Mouse (Mus musculus): ENCODE data around the gene Prep. TPM values are rescaled to one million over a fixed set of nuclear protein-coding genes. Genes with fewer than 3 reads are reported as not detected.

The Prep gene
- polyA plus RNA-seq, 1 experiment, result 5.2 TPM

DNA sequence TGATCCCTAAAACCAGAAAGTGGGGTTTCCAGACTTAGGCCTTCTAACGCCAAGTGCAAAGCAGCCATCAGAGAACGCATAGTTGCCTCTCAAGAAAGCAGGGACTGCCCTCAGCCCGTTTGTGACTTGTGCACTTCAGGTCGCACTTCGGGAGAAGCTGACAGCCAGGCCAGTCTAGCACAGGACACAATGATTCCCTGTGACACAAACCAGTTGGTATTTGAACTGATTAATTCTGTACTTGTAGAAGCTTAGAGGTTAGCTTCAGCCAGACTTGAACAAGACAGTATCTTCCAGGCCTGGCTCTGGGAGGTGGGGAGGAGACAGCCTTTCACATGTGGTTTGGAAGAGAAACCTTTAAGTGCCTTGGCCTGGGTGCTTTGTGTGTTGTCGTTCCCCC, 56.0 kb downstream of the Prep start:
- H3K4me1 ChIP-seq (ENCODE audit: control insufficient read depth, insufficient read depth, insufficient read length), result no peaks in the 10 kb centered on the region
- peaks cover 32% of the 10 kb centered on the region for H3K36me3 ChIP-seq (ENCODE audit: control insufficient read depth, insufficient read depth, low read length)
- 89% methylated on average over 6 of the region's 6 CpGs for WGBS
- no peak overlapping the region for H3K4me3 ChIP-seq (ENCODE audit: extremely low read depth, insufficient read depth, insufficient read length)
- H3K27ac ChIP-seq (ENCODE audit: insufficient read depth, low read length), result no peak overlapping the region
- no peak for DNase-seq (ENCODE audit: low read depth in 1 of 2, low spot score in 2 of 2)
- no peaks in the 10 kb centered on the region for H3K27me3 ChIP-seq (ENCODE audit: control insufficient read depth, insufficient read depth, low read length)
- TF ChIP-seq CTCF (IDR thresholded peaks at IDR 0.05; ENCODE audit: extremely low read depth, insufficient read depth, insufficient read length, insufficient replicate concordance) (no peak), POLR2A (IDR thresholded peaks at IDR 0.05; ENCODE audit: low read depth, low read length) (no peak)

DNA sequence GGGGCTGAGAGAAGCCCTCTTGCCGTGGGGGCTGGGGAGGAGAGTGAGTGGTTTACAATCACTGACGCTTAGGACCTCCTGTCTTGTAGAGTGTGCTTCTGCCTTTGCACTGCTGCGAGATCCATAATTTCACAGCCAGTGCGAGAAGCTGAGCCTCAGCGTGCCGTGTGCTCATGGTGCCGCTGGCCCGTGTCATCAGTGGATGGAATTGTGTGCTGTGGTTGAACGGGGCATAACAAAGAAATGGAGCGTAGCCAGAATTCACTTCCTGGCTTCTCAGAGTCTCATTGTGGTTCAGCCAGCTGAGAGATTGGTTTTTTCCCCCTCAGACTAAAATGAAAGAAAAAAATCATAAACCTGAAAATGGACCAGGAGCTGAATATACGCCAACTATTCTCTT, 62.1 kb downstream of the Prep start:
- Histone ChIP-seq H3K4me3 (ENCODE audit: extremely low read depth, insufficient read depth, insufficient read length) (no peak overlapping the region), H3K27ac (ENCODE audit: insufficient read depth, low read length) (no peak overlapping the region), H3K27me3 (ENCODE audit: control insufficient read depth, insufficient read depth, low read length) (no peaks in the 10 kb centered on the region), H3K4me1 (ENCODE audit: control insufficient read depth, insufficient read depth, insufficient read length) (peaks cover 7% of the 10 kb centered on the region; the same call in 1 of the 2 replicates), H3K36me3 (ENCODE audit: control insufficient read depth, insufficient read depth, low read length) (peaks cover 13% of the 10 kb centered on the region)
- DNase-seq (ENCODE audit: low read depth in 1 of 2, low spot score in 2 of 2), result peak in 1 of 2 experiments; percentile 5
- TF ChIP-seq CTCF (IDR thresholded peaks at IDR 0.05; ENCODE audit: extremely low read depth, insufficient read depth, insufficient read length, insufficient replicate concordance), result no peak
- TF ChIP-seq POLR2A (IDR thresholded peaks at IDR 0.05; ENCODE audit: low read depth, low read length), result no peak
- 29% methylated on average over 11 of the region's 11 CpGs for WGBS

DNA sequence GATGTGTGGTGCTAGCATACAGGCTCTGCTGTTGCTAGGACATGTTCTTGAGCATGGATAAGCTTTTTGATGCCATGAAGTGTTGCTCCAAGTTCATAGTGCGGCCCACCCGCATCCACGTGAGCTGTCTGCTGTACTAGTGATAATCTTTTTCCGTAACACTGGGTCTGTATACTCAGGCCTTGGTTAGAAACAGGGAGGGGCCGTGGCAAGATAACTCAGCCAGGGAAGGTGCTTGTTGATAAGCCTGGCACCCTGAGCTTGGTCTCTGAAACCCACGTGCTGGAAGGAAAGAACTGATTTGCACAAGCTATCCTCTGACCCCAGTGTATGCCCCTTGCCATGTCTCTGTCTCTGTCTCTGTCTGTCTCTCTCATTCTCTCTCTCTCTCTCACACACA, 63.0 kb downstream of the Prep start:
- H3K36me3 ChIP-seq (ENCODE audit: control insufficient read depth, insufficient read depth, low read length), result peaks cover 13% of the 10 kb centered on the region
- H3K27me3 ChIP-seq (ENCODE audit: control insufficient read depth, insufficient read depth, low read length), result no peaks in the 10 kb centered on the region
- H3K4me1 ChIP-seq (ENCODE audit: control insufficient read depth, insufficient read depth, insufficient read length), result peaks cover 7% of the 10 kb centered on the region; the same call in 1 of the 2 replicates
- 88% methylated on average over 6 of the region's 6 CpGs for WGBS
- no peak for DNase-seq (ENCODE audit: low read depth in 1 of 2, low spot score in 2 of 2)
- no peak overlapping the region for H3K27ac ChIP-seq (ENCODE audit: insufficient read depth, low read length)
- no peak for TF ChIP-seq CTCF (IDR thresholded peaks at IDR 0.05; ENCODE audit: extremely low read depth, insufficient read depth, insufficient read length, insufficient replicate concordance)
- no peak for TF ChIP-seq POLR2A (IDR thresholded peaks at IDR 0.05; ENCODE audit: low read depth, low read length)
- H3K4me3 ChIP-seq (ENCODE audit: extremely low read depth, insufficient read depth, insufficient read length), result no peak overlapping the region

DNA sequence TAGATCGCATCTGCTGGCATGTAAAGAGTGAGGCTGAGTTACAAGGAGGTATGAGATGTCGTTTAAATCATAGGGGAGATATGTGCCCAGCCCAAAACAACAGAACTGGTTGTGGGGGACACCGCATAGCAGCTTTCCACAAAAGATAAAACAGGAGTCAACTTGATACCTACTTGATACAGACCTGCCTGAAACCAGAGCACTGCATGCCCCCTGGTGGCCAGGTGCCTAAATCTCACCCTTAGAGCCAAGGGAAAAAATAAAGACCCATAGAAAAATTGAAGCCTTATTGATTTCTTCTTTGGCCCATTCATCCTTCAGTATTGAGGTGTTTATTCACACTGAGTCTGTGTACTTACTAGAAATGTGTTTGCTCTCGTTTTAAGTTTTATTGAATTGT, 65.4 kb downstream of the Prep start:
- Histone ChIP-seq H3K4me3 (ENCODE audit: extremely low read depth, insufficient read depth, insufficient read length) (no peak overlapping the region), H3K4me1 (ENCODE audit: control insufficient read depth, insufficient read depth, insufficient read length) (peaks cover 7% of the 10 kb centered on the region; the same call in 1 of the 2 replicates), H3K36me3 (ENCODE audit: control insufficient read depth, insufficient read depth, low read length) (peaks cover 3% of the 10 kb centered on the region), H3K27me3 (ENCODE audit: control insufficient read depth, insufficient read depth, low read length) (no peaks in the 10 kb centered on the region), H3K27ac (ENCODE audit: insufficient read depth, low read length) (no peak overlapping the region)
- WGBS, result 75% methylated on average over 4 of the region's 4 CpGs
- peak; percentile 29 to 65 for DNase-seq (ENCODE audit: low read depth in 1 of 2, low spot score in 2 of 2)
- TF ChIP-seq CTCF (IDR thresholded peaks at IDR 0.05; ENCODE audit: extremely low read depth, insufficient read depth, insufficient read length, insufficient replicate concordance) (peak; percentile 68; the same call in 1 of the 2 replicates), POLR2A (IDR thresholded peaks at IDR 0.05; ENCODE audit: low read depth, low read length) (no peak)

DNA sequence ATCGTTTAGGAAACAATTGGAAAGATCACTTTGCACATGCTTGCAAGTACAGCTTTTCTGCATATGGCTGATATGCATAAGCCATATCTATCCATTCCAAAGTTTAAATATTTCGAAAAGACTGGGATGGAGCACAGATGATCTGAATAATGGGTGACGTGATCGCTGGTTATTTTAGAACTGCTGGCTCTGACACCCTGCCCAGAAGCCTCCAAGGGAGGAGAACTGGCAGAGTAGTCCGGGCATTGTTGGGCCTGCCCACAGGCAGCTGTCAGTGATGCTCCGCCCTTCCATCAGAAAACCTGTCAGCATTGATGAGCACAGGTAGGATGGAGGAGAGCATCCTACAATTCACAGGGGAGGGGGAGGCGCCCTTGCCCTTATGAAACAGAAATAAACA, 69.8 kb downstream of the Prep start:
- Histone ChIP-seq H3K27me3 (ENCODE audit: control insufficient read depth, insufficient read depth, low read length) (no peaks in the 10 kb centered on the region), H3K36me3 (ENCODE audit: control insufficient read depth, insufficient read depth, low read length) (peaks cover 1% of the 10 kb centered on the region; the same call in 1 of the 2 replicates), H3K27ac (ENCODE audit: insufficient read depth, low read length) (no peak overlapping the region), H3K4me3 (ENCODE audit: extremely low read depth, insufficient read depth, insufficient read length) (no peak overlapping the region), H3K4me1 (ENCODE audit: control insufficient read depth, insufficient read depth, insufficient read length) (no peaks in the 10 kb centered on the region)
- TF ChIP-seq POLR2A (IDR thresholded peaks at IDR 0.05; ENCODE audit: low read depth, low read length) (no peak), CTCF (IDR thresholded peaks at IDR 0.05; ENCODE audit: extremely low read depth, insufficient read depth, insufficient read length, insufficient replicate concordance) (no peak)
- 94% methylated on average over 7 of the region's 7 CpGs for WGBS
- DNase-seq (ENCODE audit: low read depth in 1 of 2, low spot score in 2 of 2), result no peak

DNA sequence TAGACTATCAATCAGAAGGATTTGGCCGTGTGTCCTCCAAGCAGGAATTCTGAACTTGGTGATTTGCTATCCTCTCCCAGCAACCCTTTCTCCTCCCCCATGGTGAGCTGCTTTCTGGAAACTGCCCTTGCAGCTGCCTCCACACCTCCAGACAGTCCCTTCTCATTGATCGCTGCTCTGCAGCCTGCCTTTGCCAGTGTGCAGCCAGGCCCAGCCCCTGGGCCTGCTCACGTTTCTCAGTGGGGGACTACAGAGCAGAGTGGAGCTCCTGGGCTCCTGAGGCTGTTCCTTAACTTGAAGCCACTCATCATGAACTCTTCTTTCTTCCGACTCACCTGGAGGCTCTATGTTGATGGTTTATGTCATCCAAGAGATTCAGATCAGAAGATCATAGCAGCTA, 72.9 kb downstream of the Prep start:
- no peak for DNase-seq (ENCODE audit: low read depth in 1 of 2, low spot score in 2 of 2)
- H3K27me3 ChIP-seq (ENCODE audit: control insufficient read depth, insufficient read depth, low read length), result no peaks in the 10 kb centered on the region
- WGBS, result 88% methylated on average over 4 of the region's 4 CpGs
- H3K4me3 ChIP-seq (ENCODE audit: extremely low read depth, insufficient read depth, insufficient read length), result no peak overlapping the region
- 0 out of 2 replicates have a peak, but pooled peaks cover 1% of the 10 kb centered on the region for H3K36me3 ChIP-seq (ENCODE audit: control insufficient read depth, insufficient read depth, low read length)
- H3K27ac ChIP-seq (ENCODE audit: insufficient read depth, low read length), result no peak overlapping the region
- no peaks in the 10 kb centered on the region for H3K4me1 ChIP-seq (ENCODE audit: control insufficient read depth, insufficient read depth, insufficient read length)
- no peak for TF ChIP-seq CTCF (IDR thresholded peaks at IDR 0.05; ENCODE audit: extremely low read depth, insufficient read depth, insufficient read length, insufficient replicate concordance)
- no peak for TF ChIP-seq POLR2A (IDR thresholded peaks at IDR 0.05; ENCODE audit: low read depth, low read length)

DNA sequence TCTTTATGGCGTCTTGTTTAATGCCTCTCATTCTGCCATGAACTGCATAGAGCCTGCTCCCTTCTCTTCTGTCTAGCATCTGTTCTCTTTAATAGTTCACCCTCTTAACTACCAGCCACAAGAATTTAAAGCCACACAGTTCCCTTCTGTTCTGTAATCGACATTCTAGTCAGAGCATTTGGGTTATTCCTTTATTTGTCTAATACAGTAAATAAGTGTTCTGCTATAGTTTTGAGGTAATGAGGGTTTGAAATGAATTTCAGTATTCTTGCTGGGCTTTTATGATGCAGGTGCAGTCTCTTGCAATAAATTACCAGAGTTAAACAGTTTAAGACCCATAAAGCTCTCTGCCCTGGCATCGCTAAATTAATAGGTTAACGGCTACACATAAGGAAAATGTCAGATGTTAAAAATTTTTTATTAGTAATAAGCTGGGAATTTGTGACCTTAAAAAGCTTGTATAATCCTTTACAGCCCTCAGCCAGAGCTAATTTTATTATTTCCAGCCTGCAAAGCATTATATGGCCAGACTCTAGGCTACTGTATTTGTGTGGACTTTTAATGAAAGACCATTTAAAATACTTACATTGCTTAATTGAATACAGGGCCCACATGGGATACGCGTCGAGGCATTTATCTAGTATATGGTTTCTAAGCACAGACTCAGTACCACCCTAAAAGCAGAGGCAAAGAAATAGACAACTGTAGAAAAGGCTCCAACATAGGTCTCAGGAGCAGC, 73.6 kb downstream of the Prep start:
- DNase-seq (ENCODE audit: low read depth in 1 of 2, low spot score in 2 of 2), result no peak
- Histone ChIP-seq H3K27me3 (ENCODE audit: control insufficient read depth, insufficient read depth, low read length) (no peaks in the 10 kb centered on the region), H3K4me3 (ENCODE audit: extremely low read depth, insufficient read depth, insufficient read length) (no peak overlapping the region), H3K36me3 (ENCODE audit: control insufficient read depth, insufficient read depth, low read length) (0 out of 2 replicates have a peak, but pooled peaks cover 1% of the 10 kb centered on the region), H3K4me1 (ENCODE audit: control insufficient read depth, insufficient read depth, insufficient read length) (no peaks in the 10 kb centered on the region), H3K27ac (ENCODE audit: insufficient read depth, low read length) (no peak overlapping the region)
- TF ChIP-seq CTCF (IDR thresholded peaks at IDR 0.05; ENCODE audit: extremely low read depth, insufficient read depth, insufficient read length, insufficient replicate concordance) (no peak), POLR2A (IDR thresholded peaks at IDR 0.05; ENCODE audit: low read depth, low read length) (no peak)
- WGBS, result 97% methylated on average over 7 of the region's 7 CpGs

Measured in spleen, adult 2 months (tissue).